Mouse (Mus musculus): Measurements from ENCODE around the gene Gas2l2. TPM values are rescaled to one million over a fixed set of nuclear protein-coding genes. Genes with fewer than 3 reads are reported as not detected.

Gas2l2 gene
- 0.44 and 0.61 TPM in 2 replicates for polyA plus RNA-seq (2015; fragmentation: Nextera tagmentation; extraction: Ambion mirVana)

DNA sequence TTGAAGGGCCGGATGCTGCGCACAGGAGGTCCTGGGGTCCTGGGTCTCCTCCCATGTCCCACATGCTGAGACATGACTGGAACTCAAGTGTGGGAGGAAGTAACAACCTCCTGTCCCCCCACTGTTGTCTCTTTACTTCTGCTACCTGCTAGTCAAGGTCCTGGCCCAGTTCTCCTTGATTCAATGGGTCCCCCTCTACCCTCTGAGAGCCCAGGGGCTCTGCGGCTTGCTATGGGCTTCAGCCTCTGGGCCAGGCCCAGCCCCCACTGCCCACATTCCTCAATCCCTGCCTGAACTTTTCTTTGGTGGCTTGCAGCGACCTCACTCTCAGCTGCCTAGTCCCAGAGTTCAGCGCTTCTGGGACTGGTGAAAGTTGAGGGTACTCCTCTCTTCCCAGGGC, at the start of gene Gas2l2:
TSS of gene Gas2l2 (minus strand) at position 101 of the 400 bp plus-strand sequence.
- Histone ChIP-seq H3K4me2 (ENCODE audit: low read length) (no peak within 1 kb of the TSS), H3K27me3 (ENCODE audit: control insufficient read depth, insufficient read depth, low read depth, low read length) (peaks cover 6% of the 10 kb centered on the region; the same call in 1 of the 2 replicates), H3K9me3 (replicated peaks; ENCODE audit: control insufficient read depth, low read length, poor library complexity, severe bottlenecking) (no peaks in the 10 kb centered on the region), H3K9ac (ENCODE audit: low read depth, low read length) (no peak within 1 kb of the TSS), H3K4me3 (ENCODE audit: low read depth, low read length) (no peak within 1 kb of the TSS), H3K27ac (ENCODE audit: low read length) (no peak within 1 kb of the TSS), H3K4me1 (ENCODE audit: control insufficient read depth, insufficient read depth, low read length) (no peaks in the 10 kb centered on the region), H3K36me3 (ENCODE audit: control insufficient read depth, insufficient read depth, low read length) (no peaks in the 10 kb centered on the region)
- no peak for ATAC-seq
- 60% methylated on average over 5 of the region's 5 CpGs for WGBS

DNA sequence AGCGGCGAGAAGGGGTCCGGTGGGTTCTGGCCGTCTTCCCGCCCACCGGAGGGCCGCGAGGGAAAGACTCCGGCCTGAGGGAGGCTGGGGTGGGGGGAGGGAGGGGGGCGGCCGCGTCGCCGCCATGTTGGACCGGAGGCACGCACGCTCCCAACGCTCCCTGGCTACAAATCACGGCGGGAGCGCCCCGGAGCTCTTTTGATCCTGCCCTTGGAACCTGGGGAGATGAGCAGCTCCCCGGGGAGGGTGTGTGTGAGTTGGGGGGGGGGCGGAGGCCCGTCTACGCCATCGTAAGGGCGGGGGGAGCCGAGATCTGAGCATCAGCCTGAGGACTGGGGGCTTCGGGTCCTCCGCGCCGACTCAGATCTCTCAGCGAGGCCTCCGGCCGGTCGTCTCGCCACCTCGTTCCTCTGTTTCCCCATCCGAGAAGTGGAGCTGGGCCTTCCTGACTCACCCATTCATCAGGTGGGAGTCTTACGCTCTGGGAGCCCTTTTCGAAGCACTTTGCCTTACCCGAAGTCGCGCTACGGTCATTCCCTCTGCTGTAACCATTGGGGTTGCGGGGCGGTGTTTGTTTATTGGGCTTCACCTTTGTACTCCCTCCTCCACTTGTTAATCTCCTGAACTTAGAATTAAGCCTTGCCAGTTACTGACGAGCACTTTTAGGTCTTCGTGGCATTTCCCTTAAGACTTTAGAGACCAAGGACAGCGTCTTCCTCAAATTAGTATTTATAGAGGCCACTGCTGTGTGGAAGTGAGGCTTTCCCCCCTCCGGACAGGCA, 44.2 kb upstream of the Gas2l2 start:
- peak; percentile 87 for ATAC-seq

GRCm38 (mm10) chr11:83472324-83473234, 43.3 kb upstream of the Gas2l2 start, which contains the start of gene Taf15:
Gene Taf15, plus strand, starts transcription at chr11:83473086.
- ATAC-seq, result peak; percentile 99
- Histone ChIP-seq H3K27ac (ENCODE audit: low read length) (peak within 1 kb of the TSS; percentile 99), H3K27me3 (ENCODE audit: control insufficient read depth, insufficient read depth, low read depth, low read length) (no peaks in the 10 kb centered on the region), H3K4me1 (ENCODE audit: control insufficient read depth, insufficient read depth, low read length) (peaks cover 24% of the 10 kb centered on the region), H3K4me3 (ENCODE audit: low read depth, low read length) (peak within 1 kb of the TSS; percentile 95), H3K9me3 (replicated peaks; ENCODE audit: control insufficient read depth, low read length, poor library complexity, severe bottlenecking) (no peaks in the 10 kb centered on the region), H3K4me2 (ENCODE audit: low read length) (peak within 1 kb of the TSS; percentile 71), H3K9ac (ENCODE audit: low read depth, low read length) (peak within 1 kb of the TSS; percentile 90), H3K36me3 (ENCODE audit: control insufficient read depth, insufficient read depth, low read length) (0 out of 2 replicates have a peak, but pooled peaks cover under 1% of the 10 kb centered on the region)
- under 1% methylated on average over 65 of the region's 66 CpGs for WGBS

More for the DNA sequence above, 44.2 kb upstream of the Gas2l2 start:
- peak overlapping the region; percentile 71 for H3K4me2 ChIP-seq (ENCODE audit: low read length)
- peaks cover 24% of the 10 kb centered on the region for H3K4me1 ChIP-seq (ENCODE audit: control insufficient read depth, insufficient read depth, low read length)
- WGBS, result under 1% methylated on average over 36 of the region's 52 CpGs
- peak overlapping the region; percentile 90 for H3K9ac ChIP-seq (ENCODE audit: low read depth, low read length)
- 0 out of 2 replicates have a peak, but pooled peaks cover 6% of the 10 kb centered on the region for H3K36me3 ChIP-seq (ENCODE audit: control insufficient read depth, insufficient read depth, low read length)
- H3K9me3 ChIP-seq (replicated peaks; ENCODE audit: control insufficient read depth, low read length, poor library complexity, severe bottlenecking), result no peaks in the 10 kb centered on the region
- H3K27ac ChIP-seq (ENCODE audit: low read length), result peak overlapping the region; percentile 99
- H3K4me3 ChIP-seq (ENCODE audit: low read depth, low read length), result peak overlapping the region; percentile 95
- H3K27me3 ChIP-seq (ENCODE audit: control insufficient read depth, insufficient read depth, low read depth, low read length), result no peaks in the 10 kb centered on the region

- ATAC-seq, result no peak
- Histone ChIP-seq H3K4me1 (ENCODE audit: control insufficient read depth, insufficient read depth, low read length) (peaks cover 23% of the 10 kb centered on the region), H3K4me3 (ENCODE audit: low read depth, low read length) (no peak overlapping the region), H3K9me3 (replicated peaks; ENCODE audit: control insufficient read depth, low read length, poor library complexity, severe bottlenecking) (no peaks in the 10 kb centered on the region), H3K27ac (ENCODE audit: low read length) (no peak overlapping the region), H3K27me3 (ENCODE audit: control insufficient read depth, insufficient read depth, low read depth, low read length) (no peaks in the 10 kb centered on the region), H3K4me2 (ENCODE audit: low read length) (peak overlapping the region; percentile 65; the same call in 1 of the 2 replicates), H3K9ac (ENCODE audit: low read depth, low read length) (no peak overlapping the region), H3K36me3 (ENCODE audit: control insufficient read depth, insufficient read depth, low read length) (no peaks in the 10 kb centered on the region)
- 95% methylated on average over 2 of the region's 2 CpGs for WGBS
These were observed 42.5 kb upstream of the Gas2l2 start for GRCm38 (mm10) chr11:83471766-83472165.

GRCm38 (mm10) chr11:83468765-83469164, 39.5 kb upstream of the Gas2l2 start:
- Histone ChIP-seq H3K9ac (ENCODE audit: low read depth, low read length) (no peak overlapping the region), H3K27me3 (ENCODE audit: control insufficient read depth, insufficient read depth, low read depth, low read length) (peaks cover 10% of the 10 kb centered on the region), H3K9me3 (replicated peaks; ENCODE audit: control insufficient read depth, low read length, poor library complexity, severe bottlenecking) (no peaks in the 10 kb centered on the region), H3K36me3 (ENCODE audit: control insufficient read depth, insufficient read depth, low read length) (no peaks in the 10 kb centered on the region), H3K27ac (ENCODE audit: low read length) (no peak overlapping the region), H3K4me1 (ENCODE audit: control insufficient read depth, insufficient read depth, low read length) (peaks cover 7% of the 10 kb centered on the region), H3K4me3 (ENCODE audit: low read depth, low read length) (no peak overlapping the region), H3K4me2 (ENCODE audit: low read length) (no peak overlapping the region)
- no peak for ATAC-seq
- 96% methylated on average over 3 of the region's 3 CpGs for WGBS

DNA sequence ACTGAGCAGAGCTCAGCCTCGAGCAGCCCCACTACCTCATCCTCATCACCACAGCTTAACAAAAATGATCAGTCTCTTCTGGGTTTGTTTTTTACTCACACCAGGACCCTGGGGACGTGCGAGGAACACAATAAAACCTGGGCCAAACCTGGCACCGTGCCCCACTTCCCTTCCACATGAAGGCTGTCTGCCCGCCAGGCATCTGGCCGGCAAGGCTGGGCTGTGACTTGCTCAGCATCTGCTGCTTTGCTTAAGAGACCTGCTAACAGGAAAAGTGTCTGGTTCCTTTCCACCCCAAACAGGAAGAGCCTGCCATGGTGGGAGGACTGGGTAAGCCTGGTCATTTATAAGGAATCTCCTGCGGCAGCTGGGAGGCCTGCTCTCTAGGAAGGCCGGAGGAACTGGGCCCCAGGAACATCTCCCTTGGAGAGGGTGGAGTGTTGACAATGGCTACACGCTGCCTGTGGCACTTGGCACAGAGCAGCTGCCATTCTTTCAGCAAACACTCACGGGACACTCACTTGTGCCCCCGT, 37.9 kb upstream of the Gas2l2 start:
- no peaks in the 10 kb centered on the region for H3K9me3 ChIP-seq (replicated peaks; ENCODE audit: control insufficient read depth, low read length, poor library complexity, severe bottlenecking)
- 47% methylated on average over 11 of the region's 11 CpGs for WGBS
- H3K4me3 ChIP-seq (ENCODE audit: low read depth, low read length), result no peak overlapping the region
- peaks cover 13% of the 10 kb centered on the region for H3K27me3 ChIP-seq (ENCODE audit: control insufficient read depth, insufficient read depth, low read depth, low read length)
- ATAC-seq, result no peak
- no peaks in the 10 kb centered on the region for H3K36me3 ChIP-seq (ENCODE audit: control insufficient read depth, insufficient read depth, low read length)
- H3K4me2 ChIP-seq (ENCODE audit: low read length), result no peak overlapping the region
- H3K9ac ChIP-seq (ENCODE audit: low read depth, low read length), result no peak overlapping the region
- H3K27ac ChIP-seq (ENCODE audit: low read length), result no peak overlapping the region
- peaks cover 14% of the 10 kb centered on the region for H3K4me1 ChIP-seq (ENCODE audit: control insufficient read depth, insufficient read depth, low read length)

GRCm38 (mm10) chr11:83465976-83466375, 36.7 kb upstream of the Gas2l2 start:
- H3K4me1 ChIP-seq (ENCODE audit: control insufficient read depth, insufficient read depth, low read length), result peaks cover 9% of the 10 kb centered on the region; the same call in 1 of the 2 replicates
- no peak overlapping the region for H3K27ac ChIP-seq (ENCODE audit: low read length)
- no peaks in the 10 kb centered on the region for H3K36me3 ChIP-seq (ENCODE audit: control insufficient read depth, insufficient read depth, low read length)
- H3K4me3 ChIP-seq (ENCODE audit: low read depth, low read length), result no peak overlapping the region
- H3K9me3 ChIP-seq (replicated peaks; ENCODE audit: control insufficient read depth, low read length, poor library complexity, severe bottlenecking), result no peaks in the 10 kb centered on the region
- WGBS, result 26% methylated on average over 2 of the region's 2 CpGs
- no peak for ATAC-seq
- peaks cover 17% of the 10 kb centered on the region for H3K27me3 ChIP-seq (ENCODE audit: control insufficient read depth, insufficient read depth, low read depth, low read length)
- no peak overlapping the region for H3K9ac ChIP-seq (ENCODE audit: low read depth, low read length)
- H3K4me2 ChIP-seq (ENCODE audit: low read length), result no peak overlapping the region

- Histone ChIP-seq H3K27me3 (ENCODE audit: control insufficient read depth, insufficient read depth, low read depth, low read length) (peaks cover 17% of the 10 kb centered on the region), H3K4me1 (ENCODE audit: control insufficient read depth, insufficient read depth, low read length) (peaks cover 9% of the 10 kb centered on the region; the same call in 1 of the 2 replicates), H3K4me3 (ENCODE audit: low read depth, low read length) (peak within 1 kb of the TSS; percentile 55), H3K27ac (ENCODE audit: low read length) (no peak within 1 kb of the TSS), H3K9ac (ENCODE audit: low read depth, low read length) (peak within 1 kb of the TSS; percentile 76), H3K4me2 (ENCODE audit: low read length) (peak within 1 kb of the TSS; percentile 95), H3K36me3 (ENCODE audit: control insufficient read depth, insufficient read depth, low read length) (no peaks in the 10 kb centered on the region), H3K9me3 (replicated peaks; ENCODE audit: control insufficient read depth, low read length, poor library complexity, severe bottlenecking) (no peaks in the 10 kb centered on the region)
- under 1% methylated on average over 40 of the region's 42 CpGs for WGBS
- ATAC-seq, result 0 out of 2 replicates have a peak, but pooled peaks have one; percentile 36
These were observed 33.5 kb upstream of the Gas2l2 start, which contains the start of gene Mmp28 for GRCm38 (mm10) chr11:83462711-83463244. Gene Mmp28, minus strand, starts transcription at chr11:83463071.

Data from midbrain, embryonic 16.5 days (tissue).